ENCODE assay signal across 8 mouse cellular contexts in genomic region chr9:78482386-78482785, GRCm38 (mm10). TPM values are rescaled to one million over a fixed set of nuclear protein-coding genes. Genes with fewer than 3 reads are reported as not detected.
DNase-seq lines count a peak whose midpoint lies in the region; ATAC-seq and TF ChIP-seq lines count a peak whose summit lies in the region.

No protein-coding gene starts in this region.

- H3K27ac ChIP-seq in heart, embryonic 14.5 days (replicated peaks in 1 of 2; ENCODE audit: control insufficient read depth in 1 of 2, insufficient read depth in 1 of 2, low read depth in 2 of 2, low read length in 2 of 2), result peak overlapping the region; percentile 97 to 99
- H3K27ac ChIP-seq in cortical plate, adult 2 months (ENCODE audit: insufficient read depth, low read length), result peak overlapping the region; percentile 91; the same call in 1 of the 2 replicates
- H3K27ac ChIP-seq in intestine, embryonic 14.5 days (ENCODE audit: low read depth), result peak overlapping the region; percentile 99
- peak overlapping the region; percentile 100 for H3K27ac ChIP-seq in midbrain, embryonic 14.5 days (replicated peaks; ENCODE audit: low read depth, low read length)

- intact Hi-C loops in heart, postnatal 10 days (cut with DNase I), result loop anchor here (10.0 kb wide), 1 partner anchor 368 kb away; no protein-coding TSS in a partner anchor

- no peak for TF ChIP-seq CTCF in cortical plate, adult 2 months (IDR thresholded peaks at IDR 0.05; ENCODE audit: extremely low read depth, insufficient read depth, low read length)

- H3K4me1 ChIP-seq in heart, embryonic 14.5 days (ENCODE audit: control insufficient read depth in 2 of 2, insufficient read depth in 2 of 2, low read length in 2 of 2), result peaks cover 3 to 24% of the 10 kb centered on the region in 2 experiments; a peak in 3 of 4 replicates
- peaks cover 5% of the 10 kb centered on the region; the same call in 1 of the 2 replicates for H3K4me1 ChIP-seq in cortical plate, adult 2 months (ENCODE audit: control insufficient read depth, insufficient read depth, low read length)
- H3K4me1 ChIP-seq in intestine, embryonic 14.5 days (replicated peaks; ENCODE audit: control insufficient read depth, insufficient read depth, low read length), result peaks cover 8% of the 10 kb centered on the region; the same call in 1 of the 2 replicates
- peaks cover 18% of the 10 kb centered on the region; the same call in 1 of the 2 replicates for H3K4me1 ChIP-seq in midbrain, embryonic 14.5 days (ENCODE audit: control insufficient read depth, insufficient read depth, low read length)

- no peak for ATAC-seq in heart, embryonic 14.5 days (ENCODE audit: insufficient number of reproducible peaks, insufficient read depth, low FRiP score, low read depth)
- ATAC-seq in intestine, embryonic 14.5 days (replicated peaks; ENCODE audit: low FRiP score, low TSS enrichment, low read depth), result peak; percentile 2; the same call in 1 of the 2 replicates
- ATAC-seq in midbrain, embryonic 14.5 days (ENCODE audit: low FRiP score, low TSS enrichment), result no peak

- DNase-seq in heart, postnatal 10 days, result no peak
- peak; percentile 60 for DNase-seq in intestine, embryonic 14.5 days (ENCODE audit: low spot score)
- no peak for DNase-seq in midbrain, embryonic 14.5 days
- no peak for DNase-seq in adrenal gland, postnatal 10 days
- no peak for DNase-seq in right cerebral cortex, adult 2 months (ENCODE audit: low spot score in 2 of 2)
- DNase-seq in layer of hippocampus, postnatal 25 days (ENCODE audit: extremely low spot score in 1 of 2, low spot score in 1 of 2), result no peak

- H3K36me3 ChIP-seq in heart, embryonic 14.5 days (ENCODE audit: control insufficient read depth, insufficient read depth, low read length), result peaks cover 32% of the 10 kb centered on the region
- H3K36me3 ChIP-seq in intestine, embryonic 14.5 days (ENCODE audit: control insufficient read depth, insufficient read depth, low read length), result peaks cover 29% of the 10 kb centered on the region
- H3K36me3 ChIP-seq in midbrain, embryonic 14.5 days (ENCODE audit: control insufficient read depth, insufficient read depth, low read length), result peaks cover 22% of the 10 kb centered on the region

- WGBS in heart, embryonic 14.5 days, result 17% methylated on average over 3 of the region's 3 CpGs
- WGBS in intestine, embryonic 14.5 days, result 10% methylated on average over 3 of the region's 3 CpGs
- 8% methylated on average over 3 of the region's 3 CpGs for WGBS in midbrain, embryonic 14.5 days

- TF ChIP-seq POLR2A in cortical plate, adult 2 months (IDR thresholded peaks at IDR 0.05; ENCODE audit: extremely low read depth, insufficient read depth, low read length), result no peak

- peak overlapping the region; percentile 52 to 70 for H3K4me3 ChIP-seq in heart, embryonic 14.5 days (ENCODE audit: control insufficient read depth in 1 of 2, insufficient read depth in 1 of 2, low read depth in 1 of 2, low read length in 2 of 2)
- H3K4me3 ChIP-seq in cortical plate, adult 2 months (ENCODE audit: insufficient read depth, low read length), result peak overlapping the region; percentile 80; the same call in 1 of the 2 replicates
- H3K4me3 ChIP-seq in intestine, embryonic 14.5 days (ENCODE audit: low read depth, low read length), result peak overlapping the region; percentile 55
- H3K4me3 ChIP-seq in midbrain, embryonic 14.5 days (replicated peaks; ENCODE audit: low read depth, low read length), result peak overlapping the region; percentile 56

- H3K27me3 ChIP-seq in heart, embryonic 14.5 days (ENCODE audit: control insufficient read depth, insufficient read depth, low read length), result no peaks in the 10 kb centered on the region
- no peaks in the 10 kb centered on the region for H3K27me3 ChIP-seq in intestine, embryonic 14.5 days (replicated peaks; ENCODE audit: control insufficient read depth, insufficient read depth, low read length)
- no peaks in the 10 kb centered on the region for H3K27me3 ChIP-seq in midbrain, embryonic 14.5 days (ENCODE audit: control insufficient read depth, insufficient read depth, low read length)

- peak overlapping the region; percentile 80 for H3K9ac ChIP-seq in heart, embryonic 14.5 days (ENCODE audit: low read length)
- H3K9ac ChIP-seq in intestine, embryonic 14.5 days (ENCODE audit: low read length), result peak overlapping the region; percentile 73
- peak overlapping the region; percentile 86 for H3K9ac ChIP-seq in midbrain, embryonic 14.5 days (replicated peaks; ENCODE audit: low read length)

- H3K4me2 ChIP-seq in heart, embryonic 14.5 days (ENCODE audit: low read length), result peak overlapping the region; percentile 69
- peak overlapping the region; percentile 53 for H3K4me2 ChIP-seq in intestine, embryonic 14.5 days (ENCODE audit: low read length)
- peak overlapping the region; percentile 58 for H3K4me2 ChIP-seq in midbrain, embryonic 14.5 days (ENCODE audit: low read length)

- H3K9me3 ChIP-seq in heart, embryonic 14.5 days (ENCODE audit: control insufficient read depth, low read length), result no peaks in the 10 kb centered on the region
- no peaks in the 10 kb centered on the region for H3K9me3 ChIP-seq in intestine, embryonic 14.5 days (ENCODE audit: control insufficient read depth, low read length)
- H3K9me3 ChIP-seq in midbrain, embryonic 14.5 days (ENCODE audit: control insufficient read depth, low read length), result no peaks in the 10 kb centered on the region

RNA-seq across cellular contexts. Expression of gene Eef1a1, which starts 6.6 kb away (rescaled TPM):
- polyA plus RNA-seq in heart, embryonic 14.5 days (2014; fragmentation: Nextera tagmentation; extraction: Ambion mirVana), result 3,749 and 4,011 TPM in 2 replicates
- total RNA-seq in heart, postnatal 10 days (2021), result 1,000 to 10,000 TPM; 3,592 to 3,750 TPM
- 3,308 and 3,313 TPM in 2 replicates for polyA plus RNA-seq in cortical plate, adult 2 months (2012; rRNA removed)
- polyA plus RNA-seq in intestine, embryonic 14.5 days (2014; fragmentation: Nextera tagmentation; extraction: Ambion mirVana), result 5,695 and 6,055 TPM in 2 replicates
- 3,788 and 4,401 TPM in 2 replicates for polyA plus RNA-seq in midbrain, embryonic 14.5 days (2014; fragmentation: Nextera tagmentation; extraction: Ambion mirVana)
- total RNA-seq in adrenal gland, postnatal 10 days (2021), result 1,000 to 10,000 TPM; 6,172 to 6,732 TPM
- total RNA-seq in layer of hippocampus, postnatal 25 days (2021), result 1,000 to 10,000 TPM; 3,010 to 3,306 TPM

RNA-seq across cellular contexts. Expression of gene Gm17324, which starts 33.8 kb away (rescaled TPM):
- polyA plus RNA-seq in heart, embryonic 14.5 days (2014; fragmentation: Nextera tagmentation; extraction: Ambion mirVana), result 0.78 and 0.88 TPM in 2 replicates
- total RNA-seq in heart, postnatal 10 days (2021), result not detected
- polyA plus RNA-seq in cortical plate, adult 2 months (2012; rRNA removed), result 1.0 and 1.1 TPM in 2 replicates
- polyA plus RNA-seq in intestine, embryonic 14.5 days (2014; fragmentation: Nextera tagmentation; extraction: Ambion mirVana), result 0.44 TPM in 1 of 2 replicates, not detected in the other
- 0.92 and 1.4 TPM in 2 replicates for polyA plus RNA-seq in midbrain, embryonic 14.5 days (2014; fragmentation: Nextera tagmentation; extraction: Ambion mirVana)
- under 1 TPM in 1 of 2 experiments, not detected in 1; 0.60 TPM for total RNA-seq in adrenal gland, postnatal 10 days (2021)
- total RNA-seq in layer of hippocampus, postnatal 25 days (2021), result 1 to 10 TPM in 1 of 2 experiments, under 1 TPM in 1; 0.89 to 1.1 TPM

RNA-seq across cellular contexts. Expression of gene Mto1, which starts 34.4 kb away (rescaled TPM):
- polyA plus RNA-seq in heart, embryonic 14.5 days (2014; fragmentation: Nextera tagmentation; extraction: Ambion mirVana), result 30.6 and 33.6 TPM in 2 replicates
- 10 to 100 TPM; 18.9 to 21.8 TPM for total RNA-seq in heart, postnatal 10 days (2021)
- polyA plus RNA-seq in cortical plate, adult 2 months (2012; rRNA removed), result 29.6 and 30.4 TPM in 2 replicates
- 25.5 and 26.8 TPM in 2 replicates for polyA plus RNA-seq in intestine, embryonic 14.5 days (2014; fragmentation: Nextera tagmentation; extraction: Ambion mirVana)
- polyA plus RNA-seq in midbrain, embryonic 14.5 days (2014; fragmentation: Nextera tagmentation; extraction: Ambion mirVana), result 22.3 and 27.4 TPM in 2 replicates
- 10 to 100 TPM; 23.6 to 29.8 TPM for total RNA-seq in adrenal gland, postnatal 10 days (2021)
- 10 to 100 TPM; 20.6 to 23.7 TPM for total RNA-seq in layer of hippocampus, postnatal 25 days (2021)

RNA-seq across cellular contexts. Expression of gene Cgas, which starts 39.3 kb away (rescaled TPM):
- polyA plus RNA-seq in heart, embryonic 14.5 days (2014; fragmentation: Nextera tagmentation; extraction: Ambion mirVana), result 0.77 and 0.88 TPM in 2 replicates
- 1 to 10 TPM in 1 of 2 experiments, under 1 TPM in 1; 0.96 to 1.1 TPM for total RNA-seq in heart, postnatal 10 days (2021)
- 0.61 and 0.96 TPM in 2 replicates for polyA plus RNA-seq in cortical plate, adult 2 months (2012; rRNA removed)
- polyA plus RNA-seq in intestine, embryonic 14.5 days (2014; fragmentation: Nextera tagmentation; extraction: Ambion mirVana), result 1.9 and 2.4 TPM in 2 replicates
- 0.28 and 0.58 TPM in 2 replicates for polyA plus RNA-seq in midbrain, embryonic 14.5 days (2014; fragmentation: Nextera tagmentation; extraction: Ambion mirVana)
- 1 to 10 TPM; 1.3 to 1.8 TPM for total RNA-seq in adrenal gland, postnatal 10 days (2021)
- 1 to 10 TPM in 1 of 2 experiments, under 1 TPM in 1; 0.74 to 1.2 TPM for total RNA-seq in layer of hippocampus, postnatal 25 days (2021)
